Mouse (Mus musculus) kidney, adult 2 months (tissue): ENCODE measurements at regions not wholly inside any gene's neighbourhood (a gene's known extent, or its start where the extent isn't known, plus 50 kb on each side); places are given as distances from the start of the nearest gene placed in this dataset.

Experiments
- DNase-seq: peaks from one replicate; pipeline ENCODE4 v3.0.0; 2021
- H3K27ac ChIP-seq: fragments of 200-500 bp; 2 replicates; pipeline ENCODE4 v1.5.1; 2012; ENCODE audit warnings: low read depth, low read length, control low read depth, inconsistent platforms; ENCODE audit not compliant: insufficient read depth
- H3K27me3 ChIP-seq: fragments of 200-500 bp; replicated peaks from 2 replicates; pipeline ENCODE4 v1.6.1; 2012; ENCODE audit warnings: mild to moderate bottlenecking, moderate library complexity, low read length, inconsistent platforms; ENCODE audit not compliant: control insufficient read depth, insufficient read depth
- H3K36me3 ChIP-seq: fragments of 200-500 bp; 2 replicates; pipeline ENCODE4 v1.6.1; 2012; ENCODE audit warnings: mild to moderate bottlenecking, moderate library complexity, low read length, inconsistent platforms; ENCODE audit not compliant: control insufficient read depth, insufficient read depth
- H3K4me1 ChIP-seq: fragments of 200-500 bp; 2 replicates; pipeline ENCODE4 v1.6.1; 2011; ENCODE audit warnings: low read length; ENCODE audit not compliant: control insufficient read depth, insufficient read depth
- H3K4me3 ChIP-seq: fragments of 200-500 bp; 2 replicates; pipeline ENCODE4 v1.5.1; 2011; ENCODE audit warnings: mild to moderate bottlenecking, low read depth, low read length, control low read depth; ENCODE audit not compliant: insufficient read depth
- CTCF ChIP-seq: fragments of 200-500 bp; conservative IDR thresholded peaks from 2 replicates; pipeline ENCODE4 v1.5.1; 2011; ENCODE audit warnings: low read depth, mild to moderate bottlenecking, control low read depth, low read length, moderate library complexity, mixed read lengths; ENCODE audit not compliant: insufficient read depth, insufficient read length
- POLR2A ChIP-seq: fragments of 200-500 bp; IDR thresholded peaks from one replicate; pipeline ENCODE4 v1.6.1; 2011; ENCODE audit warnings: low read depth, low read length, control low read depth
- WGBS: fragments of 180-500 bp; shearing (Covaris S2); methylation state at CpG from one replicate; pipeline ENCODE4 v1.1.7; 2018; 5-methylcytosine and 5-hydroxymethylcytosine counted together

DNA sequence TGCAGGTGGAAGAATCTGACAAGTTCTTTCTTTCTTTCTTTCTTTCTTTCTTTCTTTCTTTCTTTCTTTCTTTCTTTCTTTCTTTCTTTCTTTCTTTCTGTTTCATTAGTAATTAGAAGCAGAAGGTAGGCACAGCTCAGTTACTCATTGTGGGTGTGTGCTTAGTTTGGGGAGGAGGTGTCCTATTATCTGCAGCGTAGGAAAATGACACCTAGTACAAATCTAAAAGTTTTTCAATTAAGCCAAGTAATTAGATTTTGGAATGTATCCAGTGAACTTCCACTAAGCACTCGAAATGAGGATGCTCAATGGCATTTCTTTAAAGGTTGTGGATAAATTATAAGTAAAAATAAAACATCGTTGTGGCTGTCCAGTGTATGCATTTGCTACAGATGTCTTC, 885.4 kb downstream of the Trhde start:
- Histone ChIP-seq H3K4me3 (no peak overlapping the region), H3K36me3 (no peaks in the 10 kb centered on the region), H3K27ac (no peak overlapping the region), H3K27me3 (no peaks in the 10 kb centered on the region), H3K4me1 (no peaks in the 10 kb centered on the region)
- 46% methylated on average over 3 of the region's 3 CpGs for WGBS
- no peak for TF ChIP-seq POLR2A
- no peak for TF ChIP-seq CTCF
- no peak for DNase-seq

GRCm38 (mm10) chr10:113902744-113903143, 899.4 kb downstream of the Trhde start:
- TF ChIP-seq CTCF (no peak), POLR2A (no peak)
- WGBS, result 82% methylated on average over 1 of the region's 1 CpGs
- no peaks in the 10 kb centered on the region for H3K27me3 ChIP-seq
- no peak for DNase-seq
- no peak overlapping the region for H3K27ac ChIP-seq
- no peaks in the 10 kb centered on the region for H3K4me1 ChIP-seq
- no peak overlapping the region for H3K4me3 ChIP-seq
- no peaks in the 10 kb centered on the region for H3K36me3 ChIP-seq

DNA sequence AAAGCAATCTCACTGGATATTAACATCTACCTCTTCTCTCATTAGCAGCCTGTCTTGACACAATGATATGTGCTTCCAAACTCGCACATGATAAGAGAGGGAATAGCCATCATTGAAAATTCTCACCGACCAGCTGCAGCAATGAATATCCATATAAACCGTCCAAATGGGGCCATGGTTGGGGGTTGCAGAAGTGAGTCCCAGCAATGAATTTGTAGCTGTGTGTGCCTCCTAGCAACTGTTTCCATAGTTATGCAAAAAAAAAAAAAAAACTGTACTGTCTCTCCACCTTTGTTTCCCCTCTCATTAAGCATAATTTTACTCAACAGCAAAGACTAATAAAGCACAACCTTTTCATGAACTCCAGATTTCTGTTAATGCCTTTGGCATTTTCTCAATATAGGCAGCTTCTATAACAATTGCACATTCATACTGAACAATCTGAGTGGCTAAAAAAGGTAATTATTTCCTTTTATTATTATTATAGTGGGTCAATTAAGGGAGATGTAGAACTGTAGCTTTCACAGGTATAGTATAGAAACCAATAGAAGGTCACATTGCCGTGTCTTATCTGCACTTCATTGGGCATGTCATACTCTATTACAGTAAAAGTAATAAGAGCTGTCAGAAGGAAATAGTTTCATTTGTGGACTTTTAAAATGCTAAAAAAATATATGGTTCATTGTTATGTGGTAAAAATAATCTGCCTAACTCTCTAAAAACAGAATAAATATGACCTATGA, 927.5 kb downstream of the Trhde start:
- Histone ChIP-seq H3K4me1 (no peaks in the 10 kb centered on the region), H3K4me3 (no peak overlapping the region), H3K27ac (no peak overlapping the region), H3K27me3 (no peaks in the 10 kb centered on the region), H3K36me3 (no peaks in the 10 kb centered on the region)
- DNase-seq, result no peak
- TF ChIP-seq CTCF, result no peak
- no peak for TF ChIP-seq POLR2A
- 79% methylated on average over 4 of the region's 4 CpGs for WGBS

DNA sequence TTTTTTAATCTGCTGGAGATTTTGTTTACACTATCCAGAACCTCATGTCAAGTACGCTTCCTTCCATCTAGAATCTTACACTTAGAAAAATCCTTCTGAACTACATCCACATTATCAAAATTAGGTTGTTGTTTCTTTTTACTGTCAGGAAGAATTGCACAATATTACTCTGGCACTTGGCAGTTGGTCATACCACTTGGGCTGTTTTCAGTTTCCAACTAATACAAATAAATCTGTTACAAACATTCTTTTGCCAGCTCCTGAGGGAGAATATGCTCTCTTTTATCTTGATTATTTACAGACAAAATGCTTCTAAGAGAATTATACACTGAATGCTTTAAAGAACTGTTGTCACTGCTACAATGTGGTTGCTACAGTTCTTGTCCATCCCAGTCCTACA, 895.8 kb upstream of the Atxn7l3b start:
- Histone ChIP-seq H3K36me3 (no peaks in the 10 kb centered on the region), H3K27ac (no peak overlapping the region), H3K27me3 (no peaks in the 10 kb centered on the region), H3K4me3 (no peak overlapping the region), H3K4me1 (no peaks in the 10 kb centered on the region)
- TF ChIP-seq CTCF (no peak), POLR2A (no peak)
- 77% methylated on average over 1 of the region's 1 CpGs for WGBS
- DNase-seq, result no peak
